Mouse (Mus musculus) erythroblast, embryonic 14.5 days (primary cell): ENCODE data around the gene Coq8a.

Experiments used
- GATA1 ChIP-seq: IDR thresholded peaks from 2 replicates; pipeline ENCODE4 v1.6.1; 2012; ENCODE audit warnings: low read length, inconsistent platforms, mixed read lengths
- TAL1 ChIP-seq: IDR thresholded peaks from 3 replicates; pipeline ENCODE4 v1.6.1; 2012; ENCODE audit warnings: low read length, inconsistent platforms, mixed read lengths

DNA sequence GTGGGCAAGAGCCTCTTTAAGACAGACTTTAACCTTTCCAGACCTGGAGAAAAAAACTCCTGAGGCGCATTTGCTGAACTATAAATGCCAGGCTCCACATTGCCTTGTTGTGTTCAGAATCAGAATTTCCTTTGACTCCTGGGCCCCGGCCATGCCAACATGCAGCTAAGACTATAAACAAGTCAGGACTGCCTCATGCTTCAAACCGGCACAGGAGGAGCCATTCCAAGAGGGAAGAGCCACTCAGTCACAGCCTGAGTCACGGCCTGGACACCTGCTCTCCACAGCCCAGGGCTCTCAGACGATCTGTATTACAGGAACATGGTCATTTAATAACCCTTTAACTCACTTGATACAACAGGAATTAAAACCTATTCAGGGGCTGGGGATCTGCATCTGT, 1.3 kb upstream of the Coq8a start:
- TF ChIP-seq GATA1: no peak
- TF ChIP-seq TAL1: no peak
